Mouse (Mus musculus): ENCODE measurements around the gene Scn4a.

Gene Scn4a

GRCm38 (mm10) chr11:106272644-106273310 is 80.3 kb downstream of the Scn4a start, which contains the start of gene Smarcd2:
Gene Smarcd2, minus strand, starts transcription at chr11:106272972.
- peak; percentile 99 for DNase-seq (ENCODE audit: low read depth, low spot score)

GRCm38 (mm10) chr11:106271794-106272643 is 81.1 kb downstream of the Scn4a start:
- peak; percentile 41 for DNase-seq (ENCODE audit: low read depth, low spot score)

- DNase-seq (ENCODE audit: low read depth, low spot score) = no peak
These were observed 81.8 kb downstream of the Scn4a start for GRCm38 (mm10) chr11:106271131-106271793.

GRCm38 (mm10) chr11:106269060-106269431 is 84.0 kb downstream of the Scn4a start:
- no peak for DNase-seq (ENCODE audit: low read depth, low spot score)
